Comparison of ENCODE assay signal across 9 mouse cellular contexts in the genomic region with DNA sequence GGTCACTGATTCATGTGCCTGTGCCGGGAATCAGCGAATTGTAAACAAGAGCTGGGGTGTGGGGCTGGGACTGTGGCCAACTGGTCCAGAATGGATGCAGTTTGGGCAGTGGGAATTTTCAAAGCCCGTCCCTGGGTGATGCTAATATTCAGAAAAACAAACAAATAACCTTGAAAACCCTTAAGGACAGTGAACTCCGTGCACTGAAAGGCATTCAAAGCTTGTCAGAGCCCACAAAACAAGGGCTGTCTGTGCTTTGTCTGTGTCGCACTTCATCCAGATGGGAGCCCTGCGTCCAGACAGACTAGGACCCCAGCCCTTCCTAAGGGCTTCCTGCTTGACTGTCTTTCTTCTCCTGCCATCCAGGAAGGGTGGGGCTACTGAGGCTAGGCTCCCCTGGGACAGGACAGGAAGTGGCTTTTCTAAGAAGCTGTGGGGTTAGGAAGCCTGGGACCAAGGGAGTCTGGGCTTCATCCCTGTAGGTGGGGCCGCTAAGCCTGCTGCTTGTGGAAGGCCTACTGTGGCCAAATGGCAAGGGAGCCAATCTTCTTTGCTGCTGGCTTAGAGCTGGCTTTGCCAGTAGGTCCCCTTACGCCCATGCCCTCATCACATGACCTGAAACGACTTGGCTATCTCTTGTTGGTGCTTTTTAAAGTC. TPM values are rescaled to one million over a fixed set of nuclear protein-coding genes. Genes with fewer than 3 reads are reported as not detected.
DNase-seq lines count a peak whose midpoint lies in the region; ATAC-seq and TF ChIP-seq lines count a peak whose summit lies in the region.
"Had no signal": no experiment of that assay in that cellular context is flagged by ENCODE, and none has a peak within 500 bp of the region (broad histone marks: within the 10 kb centered on the region; RNA-seq: fewer than 3 reads in every experiment).

No protein-coding gene starts in this region.

- H3K9ac ChIP-seq in MEL (ENCODE audit: control insufficient read depth, low read depth, low read length, poor library complexity, severe bottlenecking): no peak overlapping the region
- H3K9ac ChIP-seq in embryonic facial prominence, embryonic 12.5 days: peak overlapping the region; percentile 34; the same call in 1 of the 2 replicates
- H3K9ac ChIP-seq in heart, embryonic 13.5 days: peak overlapping the region; percentile 73
- peak overlapping the region; percentile 52; the same call in 1 of the 2 replicates for H3K9ac ChIP-seq in kidney, embryonic 15.5 days
- 0 out of 2 replicates have a peak overlapping the region, but pooled peaks have one; percentile 11 for H3K9ac ChIP-seq in stomach, embryonic 14.5 days (replicated peaks; ENCODE audit: low read depth, low read length)

- TF ChIP-seq POLR2A in MEL (IDR thresholded peaks at IDR 0.05; ENCODE audit: control insufficient read depth in 1 of 2, insufficient read depth in 1 of 2, low read depth in 1 of 2, low read length in 2 of 2, poor library complexity in 1 of 2): no peak

- H3K9me3 ChIP-seq in MEL (replicated peaks; ENCODE audit: insufficient read depth, low read length): no peaks in the 10 kb centered on the region
- no peaks in the 10 kb centered on the region for H3K9me3 ChIP-seq in embryonic facial prominence, embryonic 12.5 days
- H3K9me3 ChIP-seq in heart, embryonic 13.5 days: no peaks in the 10 kb centered on the region
- H3K9me3 ChIP-seq in kidney, embryonic 15.5 days (replicated peaks): no peaks in the 10 kb centered on the region
- no peaks in the 10 kb centered on the region for H3K9me3 ChIP-seq in stomach, embryonic 14.5 days (ENCODE audit: control insufficient read depth, low read depth, low read length)

- intact Hi-C loops in left cerebral cortex, postnatal 14 days (cut with DNase I): no loop called here

- TF ChIP-seq EP300 in MEL (IDR thresholded peaks at IDR 0.05; ENCODE audit: low read depth in 1 of 2, low read length in 2 of 2): no peak

- H3K4me1 ChIP-seq in MEL (ENCODE audit: control insufficient read depth in 1 of 2, insufficient read depth in 2 of 2, low read length in 2 of 2): peaks cover 14 to 35% of the 10 kb centered on the region in 2 experiments
- H3K4me1 ChIP-seq in embryonic facial prominence, embryonic 12.5 days: peaks cover 45% of the 10 kb centered on the region
- peaks cover 79% of the 10 kb centered on the region for H3K4me1 ChIP-seq in heart, embryonic 13.5 days
- peaks cover 72% of the 10 kb centered on the region for H3K4me1 ChIP-seq in kidney, embryonic 15.5 days
- H3K4me1 ChIP-seq in stomach, embryonic 14.5 days (ENCODE audit: control insufficient read depth, insufficient read depth, low read length): peaks cover 57% of the 10 kb centered on the region

- no peak for TF ChIP-seq RAD21 in MEL (IDR thresholded peaks at IDR 0.05; ENCODE audit: low read depth, low read length)

- DNase-seq in 3T3-L1 (ENCODE audit: low read depth, low spot score) (peak; percentile 97), MEL (ENCODE audit: low read depth, low spot score) (no peak)
- DNase-seq in lung, postnatal 14 days: peak; percentile 83
- DNase-seq in left cerebral cortex, postnatal 14 days (ENCODE audit: low spot score in 2 of 2): no peak

- no peaks in the 10 kb centered on the region for H3K27me3 ChIP-seq in MEL (ENCODE audit: control insufficient read depth in 1 of 2, insufficient read depth in 2 of 2, low read length in 2 of 2)
- H3K27me3 ChIP-seq in embryonic facial prominence, embryonic 12.5 days: no peaks in the 10 kb centered on the region
- no peaks in the 10 kb centered on the region for H3K27me3 ChIP-seq in heart, embryonic 13.5 days (replicated peaks)
- no peaks in the 10 kb centered on the region for H3K27me3 ChIP-seq in kidney, embryonic 15.5 days
- no peaks in the 10 kb centered on the region for H3K27me3 ChIP-seq in stomach, embryonic 14.5 days (ENCODE audit: control insufficient read depth, insufficient read depth, low read length)

- peak overlapping the region; percentile 89; the same call in 1 of the 2 replicates for H3K27ac ChIP-seq in MEL (ENCODE audit: control insufficient read depth, low read depth, low read length)
- peak overlapping the region; percentile 98 for H3K27ac ChIP-seq in embryonic facial prominence, embryonic 12.5 days
- H3K27ac ChIP-seq in heart, embryonic 13.5 days (replicated peaks): peak overlapping the region; percentile 98
- peak overlapping the region; percentile 98 for H3K27ac ChIP-seq in kidney, embryonic 15.5 days
- H3K27ac ChIP-seq in stomach, embryonic 14.5 days (ENCODE audit: low read length): peak overlapping the region; percentile 99

- no peak for TF ChIP-seq CTCF in MEL (IDR thresholded peaks at IDR 0.05 in 2 of 3, conservative IDR thresholded peaks at IDR 0.05 in 1 of 3; ENCODE audit: control insufficient read depth in 1 of 3, insufficient read depth in 1 of 3, low read depth in 2 of 3, low read length in 3 of 3, poor library complexity in 1 of 3, severe bottlenecking in 1 of 3)

- peaks cover 0 to 23% of the 10 kb centered on the region in 2 experiments; a peak in 3 of 4 replicates for H3K36me3 ChIP-seq in MEL (ENCODE audit: control insufficient read depth in 1 of 2, insufficient read depth in 2 of 2, low read length in 2 of 2)
- H3K36me3 ChIP-seq in embryonic facial prominence, embryonic 12.5 days: peaks cover 10% of the 10 kb centered on the region
- H3K36me3 ChIP-seq in heart, embryonic 13.5 days: peaks cover 18% of the 10 kb centered on the region
- H3K36me3 ChIP-seq in kidney, embryonic 15.5 days: peaks cover 17% of the 10 kb centered on the region
- peaks cover 6% of the 10 kb centered on the region for H3K36me3 ChIP-seq in stomach, embryonic 14.5 days (ENCODE audit: control insufficient read depth, insufficient read depth, low read length)

- H3K79me2 ChIP-seq in MEL (ENCODE audit: control insufficient read depth, insufficient read depth, low read length, poor library complexity): no peaks in the 10 kb centered on the region; the same call in 1 of the 2 replicates

- peak overlapping the region; percentile 51 for H3K4me2 ChIP-seq in embryonic facial prominence, embryonic 12.5 days (replicated peaks)
- H3K4me2 ChIP-seq in heart, embryonic 13.5 days: peak overlapping the region; percentile 63
- peak overlapping the region; percentile 63 for H3K4me2 ChIP-seq in kidney, embryonic 15.5 days
- peak overlapping the region; percentile 69 for H3K4me2 ChIP-seq in stomach, embryonic 14.5 days (replicated peaks; ENCODE audit: low read depth, low read length)

- 22% methylated on average over 9 of the region's 9 CpGs for WGBS in embryonic facial prominence, embryonic 12.5 days
- 24% methylated on average over 9 of the region's 9 CpGs for WGBS in heart, embryonic 13.5 days
- WGBS in kidney, embryonic 15.5 days: 28% methylated on average over 9 of the region's 9 CpGs
- WGBS in stomach, embryonic 14.5 days: 25% methylated on average over 9 of the region's 9 CpGs

- H3K4me3 ChIP-seq in MEL (ENCODE audit: control insufficient read depth in 1 of 2, insufficient read depth in 1 of 2, low read depth in 2 of 2, low read length in 2 of 2): no peak overlapping the region
- peak overlapping the region; percentile 36 for H3K4me3 ChIP-seq in embryonic facial prominence, embryonic 12.5 days
- peak overlapping the region; percentile 44 for H3K4me3 ChIP-seq in heart, embryonic 13.5 days
- H3K4me3 ChIP-seq in kidney, embryonic 15.5 days (replicated peaks): peak overlapping the region; percentile 41
- H3K4me3 ChIP-seq in stomach, embryonic 14.5 days (ENCODE audit: low read depth, low read length): peak overlapping the region; percentile 29; the same call in 1 of the 2 replicates

- ATAC-seq in embryonic facial prominence, embryonic 12.5 days (ENCODE audit: insufficient number of reproducible peaks, insufficient read depth, low FRiP score, low TSS enrichment): peak; percentile 41; the same call in 1 of the 2 replicates
- no peak for ATAC-seq in heart, embryonic 13.5 days (ENCODE audit: extremely low read depth, insufficient number of reproducible peaks, low FRiP score, low TSS enrichment)
- ATAC-seq in kidney, embryonic 15.5 days (replicated peaks; ENCODE audit: low FRiP score): peak; percentile 46; the same call in 1 of the 2 replicates
- 0 out of 2 replicates have a peak, but pooled peaks have one; percentile 8 for ATAC-seq in stomach, embryonic 14.5 days (ENCODE audit: insufficient number of reproducible peaks, insufficient read depth, low FRiP score, low read depth)

TF ChIP-seq in MEL, 35 proteins besides CTCF, POLR2A, EP300 and RAD21 (continues in another document):
- 0 out of 2 replicates have a peak, but pooled peaks have one; percentile 6 for TF ChIP-seq ELF1 (IDR thresholded peaks at IDR 0.05; ENCODE audit: low read depth, low read length)

RNA-seq across cellular contexts. Expression of gene Hacl1, which starts 21.6 kb away (rescaled TPM):
- total RNA-seq in MEL (2012; rRNA removed): 7.7 and 9.2 TPM in 2 replicates
- polyA plus RNA-seq in MEL (2012; ENCODE audit: insufficient read depth in 1 of 2, insufficient read length in 2 of 2, low read depth in 1 of 2, low replicate concordance in 2 of 2, missing spikeins in 1 of 2): 10 to 100 TPM in 1 of 2 experiments, not detected in 1; 13.3 TPM
- polyA plus RNA-seq in embryonic facial prominence, embryonic 12.5 days (2016; fragmentation: Nextera tagmentation; extraction: Ambion mirVana): 10.6 and 13.8 TPM in 2 replicates
- 10.2 and 10.7 TPM in 2 replicates for polyA plus RNA-seq in heart, embryonic 13.5 days (2015; fragmentation: Nextera tagmentation; extraction: Ambion mirVana)
- 20.3 and 24.4 TPM in 2 replicates for polyA plus RNA-seq in kidney, embryonic 15.5 days (2015; fragmentation: Nextera tagmentation; extraction: Ambion mirVana)
- polyA plus RNA-seq in stomach, embryonic 14.5 days (2014; fragmentation: Nextera tagmentation; extraction: Ambion mirVana): 11.1 and 16.5 TPM in 2 replicates
- total RNA-seq in left cerebral cortex, postnatal 14 days (2021): 1 to 10 TPM; 5.0 to 6.9 TPM

RNA-seq across cellular contexts. Expression of gene Btd, which starts 21.9 kb away (rescaled TPM):
- 7.2 and 8.4 TPM in 2 replicates for total RNA-seq in MEL (2012; rRNA removed)
- 10 to 100 TPM in 1 of 2 experiments, not detected in 1; 12.9 TPM for polyA plus RNA-seq in MEL (2012; ENCODE audit: insufficient read depth in 1 of 2, insufficient read length in 2 of 2, low read depth in 1 of 2, low replicate concordance in 2 of 2, missing spikeins in 1 of 2)
- 25.3 and 28.5 TPM in 2 replicates for polyA plus RNA-seq in embryonic facial prominence, embryonic 12.5 days (2016; fragmentation: Nextera tagmentation; extraction: Ambion mirVana)
- 19.8 and 25.3 TPM in 2 replicates for polyA plus RNA-seq in heart, embryonic 13.5 days (2015; fragmentation: Nextera tagmentation; extraction: Ambion mirVana)
- 36.4 and 39.4 TPM in 2 replicates for polyA plus RNA-seq in kidney, embryonic 15.5 days (2015; fragmentation: Nextera tagmentation; extraction: Ambion mirVana)
- polyA plus RNA-seq in stomach, embryonic 14.5 days (2014; fragmentation: Nextera tagmentation; extraction: Ambion mirVana): 33.7 and 35.3 TPM in 2 replicates
- 1 to 10 TPM; 7.9 to 8.5 TPM for total RNA-seq in left cerebral cortex, postnatal 14 days (2021)

RNA-seq across cellular contexts. Expression of gene Gm49387, which starts 22.0 kb away (rescaled TPM):
- total RNA-seq in MEL (2012; rRNA removed): not detected in 2 replicates
- polyA plus RNA-seq in MEL (2012; ENCODE audit: insufficient read depth in 1 of 2, insufficient read length in 2 of 2, low read depth in 1 of 2, low replicate concordance in 2 of 2, missing spikeins in 1 of 2): under 1 TPM in 1 of 2 experiments, not detected in 1; 0.14 TPM
- polyA plus RNA-seq in embryonic facial prominence, embryonic 12.5 days (2016; fragmentation: Nextera tagmentation; extraction: Ambion mirVana): 2.3 TPM in 1 of 2 replicates, not detected in the other
- polyA plus RNA-seq in heart, embryonic 13.5 days (2015; fragmentation: Nextera tagmentation; extraction: Ambion mirVana): 2.1 TPM in 1 of 2 replicates, not detected in the other
- 2.7 and 3.2 TPM in 2 replicates for polyA plus RNA-seq in kidney, embryonic 15.5 days (2015; fragmentation: Nextera tagmentation; extraction: Ambion mirVana)
- 2.8 TPM in 1 of 2 replicates, not detected in the other for polyA plus RNA-seq in stomach, embryonic 14.5 days (2014; fragmentation: Nextera tagmentation; extraction: Ambion mirVana)
- total RNA-seq in left cerebral cortex, postnatal 14 days (2021): not detected
- total RNA-seq: common myeloid progenitor, adult 5-6 weeks had no signal

Comparison
In these comparisons a context has a peak if more than half of its experiments do, and no peak if none do; other contexts are left out.
1. DNase-seq: peak in 3T3-L1 (single experiment) and lung, postnatal 14 days (single experiment); none in MEL (single experiment) and left cerebral cortex, postnatal 14 days (0 of 2).
2. H3K4me3 ChIP-seq: peak in embryonic facial prominence, embryonic 12.5 days (single experiment), heart, embryonic 13.5 days (single experiment), kidney, embryonic 15.5 days (single experiment) and stomach, embryonic 14.5 days (single experiment); none in MEL (0 of 2).
3. Peak in every context shown above with its lines, with median percentiles within 50 percentile points of each other: H3K27ac ChIP-seq and H3K4me2 ChIP-seq.